Mouse (Mus musculus) hindbrain, embryonic 13.5 days (tissue): ENCODE measurements around the gene Tmem182. TPM values are rescaled to one million over a fixed set of nuclear protein-coding genes. Genes with fewer than 3 reads are reported as not detected.

ENCODE experiments used
- ATAC-seq: fragments of 200-750 bp; cut with Nextera tagmentation; 2 replicates; pipeline ENCODE4 v1.8.0; 2017; ENCODE audit warnings: moderate TSS enrichment; ENCODE audit not compliant: low FRiP score
- H3K27ac ChIP-seq: fragments of 300-500 bp; sonication (generic); 2 replicates; pipeline ENCODE4 v1.5.1; 2015; ENCODE audit warnings: inconsistent platforms, mild to moderate bottlenecking, moderate library complexity
- H3K27me3 ChIP-seq: fragments of 300-500 bp; sonication (generic); 2 replicates; pipeline ENCODE4 v1.6.1; 2015; ENCODE audit warnings: mild to moderate bottlenecking, inconsistent platforms
- H3K36me3 ChIP-seq: fragments of 300-500 bp; sonication (generic); 2 replicates; pipeline ENCODE4 v1.6.1; 2015; ENCODE audit warnings: mild to moderate bottlenecking, inconsistent platforms
- H3K4me1 ChIP-seq: fragments of 300-500 bp; sonication (generic); replicated peaks from 2 replicates; pipeline ENCODE4 v1.6.1; 2015; ENCODE audit warnings: inconsistent platforms
- H3K4me2 ChIP-seq: fragments of 300-500 bp; sonication (generic); 2 replicates; pipeline ENCODE4 v1.6.1; 2015; ENCODE audit warnings: inconsistent platforms, mild to moderate bottlenecking, moderate library complexity
- H3K4me3 ChIP-seq: fragments of 300-500 bp; sonication (generic); 2 replicates; pipeline ENCODE4 v1.5.1; 2015; ENCODE audit warnings: mild to moderate bottlenecking, inconsistent platforms
- H3K9ac ChIP-seq: fragments of 300-500 bp; sonication (generic); 2 replicates; pipeline ENCODE4 v1.6.1; 2015; ENCODE audit warnings: mild to moderate bottlenecking, inconsistent platforms
- H3K9me3 ChIP-seq: fragments of 300-500 bp; sonication (generic); 2 replicates; pipeline ENCODE4 v1.6.1; 2016; ENCODE audit warnings: inconsistent platforms
- WGBS: fragments of 180-500 bp; shearing (Covaris S2); methylation state at CpG from one replicate; pipeline ENCODE4 v1.1.7; 2015; 5-methylcytosine and 5-hydroxymethylcytosine counted together
- polyA plus RNA-seq: library from polyadenylated mRNA; unstranded; fragments of >200 nt; fragmentation: Nextera tagmentation; extraction: Ambion mirVana; gene quantifications from 2 replicates; pipeline ENCODE4 v1.2.1, GENCODE M21; 2015

Tmem182 gene
- polyA plus RNA-seq, 1 experiment from 2014 or later, result 0.12 TPM

- Histone ChIP-seq H3K9ac (no peak overlapping the region), H3K27me3 (no peaks in the 10 kb centered on the region), H3K36me3 (peaks cover 57% of the 10 kb centered on the region), H3K4me1 (no peaks in the 10 kb centered on the region), H3K4me3 (no peak overlapping the region), H3K27ac (no peak overlapping the region), H3K4me2 (no peak overlapping the region), H3K9me3 (peaks cover 11% of the 10 kb centered on the region; the same call in 1 of the 2 replicates)
- no peak for ATAC-seq
- 91% methylated on average over 3 of the region's 3 CpGs for WGBS
Observed at GRCm38 (mm10) chr1:40776763-40777162, 28.6 kb upstream of the Tmem182 start.

GRCm38 (mm10) chr1:40783450-40783849 lies 22.0 kb upstream of the Tmem182 start:
- Histone ChIP-seq H3K4me2 (no peak overlapping the region), H3K9me3 (peaks cover 11% of the 10 kb centered on the region; the same call in 1 of the 2 replicates), H3K9ac (no peak overlapping the region), H3K36me3 (peaks cover 42% of the 10 kb centered on the region), H3K27me3 (no peaks in the 10 kb centered on the region), H3K4me3 (no peak overlapping the region), H3K27ac (no peak overlapping the region), H3K4me1 (no peaks in the 10 kb centered on the region)
- ATAC-seq, result no peak
- WGBS, result 93% methylated on average over 7 of the region's 7 CpGs

DNA sequence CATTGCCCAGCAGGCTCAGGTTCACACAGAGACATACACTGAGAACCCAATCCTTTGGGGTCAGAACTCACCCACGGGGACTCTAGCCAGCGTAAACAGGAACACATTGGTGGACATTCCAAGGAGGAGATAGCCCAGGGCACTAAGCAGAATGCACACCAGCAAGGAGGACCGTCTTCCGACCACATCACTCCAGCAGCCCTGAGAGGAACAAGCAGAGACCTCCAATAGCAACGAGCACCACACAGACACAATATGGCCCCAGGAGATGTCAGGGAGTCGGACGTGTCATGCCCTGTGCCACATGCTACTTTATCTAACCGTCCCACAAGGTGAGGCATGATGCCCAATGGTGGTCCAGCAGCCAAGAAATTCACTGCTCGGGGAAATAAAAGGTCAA lies 21.1 kb upstream of the Tmem182 start:
- peaks cover 33% of the 10 kb centered on the region for H3K36me3 ChIP-seq
- no peak overlapping the region for H3K4me2 ChIP-seq
- H3K4me1 ChIP-seq, result peaks cover 4% of the 10 kb centered on the region
- H3K27me3 ChIP-seq, result no peaks in the 10 kb centered on the region
- H3K27ac ChIP-seq, result no peak overlapping the region
- 91% methylated on average over 9 of the region's 9 CpGs for WGBS
- H3K4me3 ChIP-seq, result no peak overlapping the region
- H3K9ac ChIP-seq, result no peak overlapping the region
- ATAC-seq, result no peak
- peaks cover 2% of the 10 kb centered on the region; the same call in 1 of the 2 replicates for H3K9me3 ChIP-seq

DNA sequence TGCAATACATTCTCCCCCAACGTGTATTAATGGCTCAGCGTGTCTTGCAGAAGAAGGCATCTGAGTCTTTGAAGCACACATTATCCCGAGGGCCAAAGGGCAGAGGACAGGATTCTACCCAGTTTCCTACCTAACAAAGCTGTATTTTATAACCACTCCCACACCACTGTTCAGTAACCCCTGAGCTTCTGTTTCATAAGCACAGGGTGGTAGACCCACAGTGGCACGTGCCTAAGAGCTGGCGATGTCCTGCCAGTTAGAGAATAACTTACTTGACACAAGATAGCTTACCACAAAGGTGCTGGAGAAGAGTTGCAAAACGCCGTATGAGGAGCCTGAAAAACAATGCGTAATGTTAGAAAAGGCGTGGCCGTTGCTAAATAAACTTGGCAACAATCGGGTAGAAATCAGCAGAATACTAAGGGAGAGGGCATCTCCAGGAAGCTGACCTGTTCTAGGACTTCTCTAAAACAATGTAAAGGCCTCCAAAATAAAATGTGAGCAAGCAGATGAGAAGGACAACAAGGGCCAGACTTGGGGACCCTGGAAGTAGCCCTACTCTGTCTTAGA lies 19.4 kb upstream of the Tmem182 start:
- Histone ChIP-seq H3K27ac (no peak overlapping the region), H3K9ac (no peak overlapping the region), H3K27me3 (no peaks in the 10 kb centered on the region), H3K36me3 (peaks cover 17% of the 10 kb centered on the region), H3K4me1 (peaks cover 12% of the 10 kb centered on the region), H3K4me2 (no peak overlapping the region), H3K4me3 (no peak overlapping the region), H3K9me3 (no peaks in the 10 kb centered on the region)
- 92% methylated on average over 11 of the region's 11 CpGs for WGBS
- ATAC-seq, result no peak

DNA sequence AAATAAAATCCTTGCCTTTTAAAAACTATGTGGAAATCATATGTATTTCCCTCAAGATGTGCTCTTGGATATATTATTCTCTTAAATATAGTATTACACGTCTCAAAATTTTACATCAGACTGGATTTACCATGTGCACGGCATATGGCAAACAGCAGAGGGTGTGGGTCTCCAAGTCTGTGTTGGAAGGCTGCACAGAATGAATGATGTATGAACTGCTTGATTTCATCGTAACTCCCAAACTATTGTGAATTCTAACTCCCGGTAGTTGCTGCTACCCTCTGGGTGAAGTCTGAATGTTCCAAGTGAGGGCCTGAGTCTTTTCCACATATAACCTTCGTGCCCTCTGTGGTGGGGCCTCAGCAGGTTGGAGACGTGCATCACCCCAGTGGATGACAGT lies 16.4 kb upstream of the Tmem182 start:
- no peak overlapping the region for H3K4me2 ChIP-seq
- no peak overlapping the region for H3K4me3 ChIP-seq
- no peak overlapping the region for H3K27ac ChIP-seq
- H3K9ac ChIP-seq, result no peak overlapping the region
- 0 out of 2 replicates have a peak, but pooled peaks cover 6% of the 10 kb centered on the region for H3K27me3 ChIP-seq
- H3K36me3 ChIP-seq, result peaks cover 11% of the 10 kb centered on the region
- no peaks in the 10 kb centered on the region for H3K9me3 ChIP-seq
- H3K4me1 ChIP-seq, result peaks cover 15% of the 10 kb centered on the region
- 80% methylated on average over 6 of the region's 6 CpGs for WGBS
- no peak for ATAC-seq

DNA sequence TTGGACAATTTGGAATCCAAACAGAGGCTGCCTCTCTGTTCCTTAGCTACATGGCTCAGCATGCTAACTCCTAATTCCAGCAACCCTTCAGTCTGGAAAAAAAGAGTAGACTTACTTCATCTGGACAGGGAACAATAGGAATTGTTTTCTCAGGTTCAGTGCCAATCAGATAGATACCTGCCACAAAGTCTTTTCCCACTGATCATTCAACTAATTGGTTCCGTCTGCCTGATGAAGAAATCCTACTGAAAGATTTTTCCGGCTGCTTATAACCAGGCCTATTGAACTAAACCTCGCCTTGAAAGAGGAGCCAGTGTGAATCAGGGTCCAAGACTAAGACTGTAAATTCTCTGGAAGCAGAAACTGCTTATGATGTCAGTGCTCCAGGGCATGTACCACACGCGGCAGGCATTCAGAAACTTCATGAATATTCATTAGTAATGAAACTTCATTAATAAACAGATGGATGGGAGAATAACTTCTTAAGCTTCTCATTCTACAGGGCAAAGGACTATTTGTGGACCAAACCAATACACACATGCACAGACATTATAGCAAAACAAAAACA lies 15.7 kb upstream of the Tmem182 start:
- Histone ChIP-seq H3K27me3 (peaks cover 7% of the 10 kb centered on the region; the same call in 1 of the 2 replicates), H3K27ac (no peak overlapping the region), H3K9me3 (no peaks in the 10 kb centered on the region), H3K4me1 (peaks cover 15% of the 10 kb centered on the region), H3K4me3 (peak overlapping the region; percentile 66), H3K4me2 (peak overlapping the region; percentile 72), H3K9ac (peak overlapping the region; percentile 67; the same call in 1 of the 2 replicates), H3K36me3 (0 out of 2 replicates have a peak, but pooled peaks cover 3% of the 10 kb centered on the region)
- peak; percentile 45 for ATAC-seq
- 30% methylated on average over 5 of the region's 5 CpGs for WGBS

- ATAC-seq, result peak; percentile 92
Observed at GRCm38 (mm10) chr1:40790324-40791141, 14.9 kb upstream of the Tmem182 start, which contains the start of gene Mfsd9. TSS of gene Mfsd9 (minus strand) at chr1:40790687.

DNA sequence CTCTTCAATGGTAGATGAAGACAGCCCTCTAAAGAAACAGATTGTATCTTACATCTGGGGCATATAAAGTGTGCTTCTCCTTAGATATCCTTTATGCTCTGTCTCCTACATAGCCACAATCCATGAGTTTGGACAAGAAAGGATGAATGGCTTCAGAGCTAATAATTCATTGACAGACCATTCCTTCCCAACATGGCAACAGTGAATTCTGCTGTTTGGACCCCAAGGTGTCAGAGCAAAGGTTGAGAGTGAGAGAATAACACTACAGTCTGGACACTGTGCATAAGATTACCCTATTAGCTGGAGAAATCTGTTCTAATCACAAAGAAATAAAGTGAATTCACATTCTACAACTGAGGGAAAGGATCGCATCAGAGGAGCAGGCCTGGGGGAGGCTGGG lies 9.9 kb upstream of the Tmem182 start:
- 0 out of 2 replicates have a peak, but pooled peaks cover 5% of the 10 kb centered on the region for H3K4me1 ChIP-seq
- no peak overlapping the region for H3K27ac ChIP-seq
- no peak for ATAC-seq
- no peak overlapping the region for H3K4me2 ChIP-seq
- no peaks in the 10 kb centered on the region for H3K9me3 ChIP-seq
- no peak overlapping the region for H3K9ac ChIP-seq
- H3K27me3 ChIP-seq, result peaks cover 12% of the 10 kb centered on the region; the same call in 1 of the 2 replicates
- no peaks in the 10 kb centered on the region for H3K36me3 ChIP-seq
- WGBS, result 97% methylated on average over 1 of the region's 1 CpGs
- H3K4me3 ChIP-seq, result no peak overlapping the region

More at GRCm38 (mm10) chr1:40790324-40791141, 14.9 kb upstream of the Tmem182 start, which contains the start of gene Mfsd9:
- peak within 1 kb of the TSS; percentile 66 for H3K4me3 ChIP-seq
- H3K9me3 ChIP-seq, result no peaks in the 10 kb centered on the region
- peak within 1 kb of the TSS; percentile 67 for H3K9ac ChIP-seq
- H3K27me3 ChIP-seq, result peaks cover 12% of the 10 kb centered on the region; the same call in 1 of the 2 replicates
- H3K4me1 ChIP-seq, result peaks cover 15% of the 10 kb centered on the region
- no peaks in the 10 kb centered on the region for H3K36me3 ChIP-seq
- peak within 1 kb of the TSS; percentile 66 for H3K27ac ChIP-seq
- WGBS, result 5% methylated on average over 38 of the region's 38 CpGs
- H3K4me2 ChIP-seq, result peak within 1 kb of the TSS; percentile 72

- WGBS, result 15% methylated on average over 5 of the region's 5 CpGs
- Histone ChIP-seq H3K9ac (no peak overlapping the region), H3K27me3 (peaks cover 10% of the 10 kb centered on the region; the same call in 1 of the 2 replicates), H3K4me3 (no peak overlapping the region), H3K4me1 (no peaks in the 10 kb centered on the region), H3K9me3 (no peaks in the 10 kb centered on the region), H3K4me2 (no peak overlapping the region), H3K27ac (no peak overlapping the region), H3K36me3 (no peaks in the 10 kb centered on the region)
- ATAC-seq, result 0 out of 2 replicates have a peak, but pooled peaks have one; percentile 36
Observed at GRCm38 (mm10) chr1:40797348-40797747, 8.1 kb upstream of the Tmem182 start.

- no peaks in the 10 kb centered on the region for H3K9me3 ChIP-seq
- no peak overlapping the region for H3K4me2 ChIP-seq
- 90% methylated on average over 8 of the region's 8 CpGs for WGBS
- H3K27me3 ChIP-seq, result peaks cover 6% of the 10 kb centered on the region; the same call in 1 of the 2 replicates
- no peak overlapping the region for H3K27ac ChIP-seq
- no peak overlapping the region for H3K9ac ChIP-seq
- no peak for ATAC-seq
- no peak overlapping the region for H3K4me3 ChIP-seq
- no peaks in the 10 kb centered on the region for H3K36me3 ChIP-seq
- H3K4me1 ChIP-seq, result no peaks in the 10 kb centered on the region
Observed at GRCm38 (mm10) chr1:40799121-40799520, 6.3 kb upstream of the Tmem182 start.

DNA sequence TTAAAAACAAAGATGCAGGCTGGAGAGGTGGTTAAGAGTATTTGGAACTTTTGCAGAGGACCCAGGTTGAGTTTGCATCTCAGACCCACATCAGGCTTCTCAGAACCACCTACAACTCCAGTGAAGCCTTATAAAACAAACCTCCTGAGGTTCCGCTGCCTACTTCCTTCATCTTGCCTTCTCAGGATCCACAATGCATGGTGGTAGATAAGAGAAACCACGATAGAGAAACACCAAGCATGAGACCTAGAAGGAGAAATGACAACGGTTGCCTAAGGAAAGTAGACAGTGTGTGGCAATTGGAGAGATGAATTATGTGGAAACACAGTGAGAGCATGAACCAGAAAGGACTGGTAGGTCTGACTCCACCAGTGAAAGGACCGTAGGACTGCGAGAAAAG lies 4.5 kb upstream of the Tmem182 start:
- no peaks in the 10 kb centered on the region for H3K36me3 ChIP-seq
- no peak for ATAC-seq
- WGBS, result 86% methylated on average over 5 of the region's 5 CpGs
- H3K4me2 ChIP-seq, result no peak overlapping the region
- H3K9ac ChIP-seq, result no peak overlapping the region
- no peak overlapping the region for H3K27ac ChIP-seq
- no peaks in the 10 kb centered on the region for H3K27me3 ChIP-seq
- H3K4me1 ChIP-seq, result no peaks in the 10 kb centered on the region
- no peak overlapping the region for H3K4me3 ChIP-seq
- H3K9me3 ChIP-seq, result no peaks in the 10 kb centered on the region

GRCm38 (mm10) chr1:40802759-40803158 lies 2.6 kb upstream of the Tmem182 start:
- Histone ChIP-seq H3K36me3 (no peaks in the 10 kb centered on the region), H3K9ac (no peak overlapping the region), H3K27ac (no peak overlapping the region), H3K9me3 (no peaks in the 10 kb centered on the region), H3K4me3 (no peak overlapping the region), H3K4me1 (no peaks in the 10 kb centered on the region), H3K27me3 (no peaks in the 10 kb centered on the region), H3K4me2 (no peak overlapping the region)
- 22% methylated on average over 3 of the region's 3 CpGs for WGBS
- ATAC-seq, result no peak
